Mouse (Mus musculus): ENCODE data around the gene Misp. TPM values are rescaled to one million over a fixed set of nuclear protein-coding genes. Genes with fewer than 3 reads are reported as not detected.

Misp gene
- polyA plus RNA-seq, 1 experiment from 2014 or later = 10.2 TPM

DNA sequence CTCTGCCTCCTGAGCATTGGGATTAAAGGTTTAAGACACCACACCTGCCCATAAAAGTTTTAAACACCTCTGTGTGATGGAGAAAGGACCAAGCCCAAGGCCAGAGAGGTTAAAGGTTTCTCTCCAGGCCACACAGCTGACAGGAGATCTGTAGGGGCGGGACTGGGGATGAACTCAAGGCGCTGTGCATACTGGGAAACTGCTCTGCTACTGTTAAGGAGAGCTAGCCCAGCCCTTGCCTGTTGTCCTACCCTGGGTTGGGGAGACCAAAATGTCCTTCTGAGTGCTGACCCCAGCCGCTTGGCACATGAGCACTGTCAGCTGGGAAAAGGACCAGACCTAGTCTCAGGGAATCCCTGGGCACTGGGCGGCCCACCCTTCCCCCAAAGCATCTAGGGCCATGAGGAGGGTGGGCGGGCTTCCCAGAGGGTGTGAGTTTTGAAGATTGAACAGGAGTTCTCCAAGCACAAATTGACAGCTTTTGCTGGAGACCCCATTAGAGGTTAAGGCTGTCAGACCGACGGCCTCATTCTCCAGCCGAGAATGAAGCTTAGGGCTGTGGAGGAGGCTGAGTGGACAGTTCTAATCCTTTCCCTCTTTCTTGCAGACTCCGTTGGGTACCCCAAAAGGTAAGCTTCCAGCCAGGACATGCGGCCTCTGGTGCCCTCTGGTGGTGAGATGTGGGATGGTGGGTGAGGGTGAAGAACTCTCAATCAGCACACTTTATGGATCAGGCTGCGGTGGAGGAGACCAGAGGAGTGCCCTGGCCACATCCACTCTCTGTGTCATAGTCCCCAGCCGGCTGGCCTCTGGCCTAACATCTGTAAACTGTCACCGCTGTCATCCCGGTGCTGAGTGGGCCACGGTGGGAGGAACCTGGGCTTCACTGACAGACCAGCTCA is 8.8 kb upstream of the Misp start:
- ATAC-seq (ENCODE audit: borderline replicate concordance, extremely low read depth, low FRiP score, low TSS enrichment) = peak; percentile 36; the same call in 1 of the 2 replicates
- Histone ChIP-seq H3K9ac (no peak overlapping the region), H3K27ac (no peak overlapping the region), H3K4me3 (no peak overlapping the region), H3K27me3 (no peaks in the 10 kb centered on the region), H3K4me2 (no peak overlapping the region), H3K36me3 (peaks cover 21% of the 10 kb centered on the region), H3K9me3 (no peaks in the 10 kb centered on the region), H3K4me1 (0 out of 2 replicates have a peak, but pooled peaks cover 4% of the 10 kb centered on the region)
- 30% methylated on average over 15 of the region's 15 CpGs for WGBS

DNA sequence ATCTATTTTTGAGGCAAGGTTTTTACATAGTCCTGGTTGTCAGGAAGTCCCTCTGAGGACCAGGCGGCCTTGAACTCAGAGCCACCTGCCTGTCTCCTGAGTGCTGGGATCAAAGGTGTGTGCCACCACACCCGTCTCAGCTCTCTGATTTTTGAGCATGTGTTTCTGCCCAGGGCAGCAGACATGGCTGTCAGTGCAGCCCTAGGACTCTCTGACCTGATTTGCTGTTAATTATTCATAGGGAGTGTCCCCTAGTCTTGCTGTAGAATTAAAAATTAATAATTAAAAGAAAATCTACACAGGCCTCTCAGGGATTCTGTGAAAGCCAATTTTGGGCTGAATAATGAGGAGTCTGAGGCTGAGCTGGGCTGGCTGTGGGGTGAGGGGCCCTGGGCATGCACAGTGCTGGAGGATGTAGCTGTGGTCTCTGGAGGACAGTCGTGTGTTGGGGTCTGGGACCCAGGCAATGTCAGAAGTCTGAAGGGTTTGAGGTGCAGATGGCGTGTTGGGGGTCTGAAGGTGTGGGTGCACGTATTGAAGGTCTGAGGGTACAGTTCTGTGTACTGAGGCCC is 6.4 kb upstream of the Misp start:
- ATAC-seq (ENCODE audit: borderline replicate concordance, extremely low read depth, low FRiP score, low TSS enrichment) = no peak
- Histone ChIP-seq H3K9me3 (no peaks in the 10 kb centered on the region), H3K27ac (no peak overlapping the region), H3K27me3 (no peaks in the 10 kb centered on the region), H3K4me2 (no peak overlapping the region), H3K9ac (no peak overlapping the region), H3K36me3 (peaks cover 24% of the 10 kb centered on the region), H3K4me1 (0 out of 2 replicates have a peak, but pooled peaks cover 3% of the 10 kb centered on the region), H3K4me3 (no peak overlapping the region)
- 79% methylated on average over 5 of the region's 5 CpGs for WGBS

GRCm38 (mm10) chr10:79815671-79816494 is 4.9 kb upstream of the Misp start:
- H3K27ac ChIP-seq = no peak overlapping the region
- H3K4me1 ChIP-seq = 0 out of 2 replicates have a peak, but pooled peaks cover 8% of the 10 kb centered on the region
- no peak overlapping the region for H3K9ac ChIP-seq
- H3K36me3 ChIP-seq = peaks cover 20% of the 10 kb centered on the region
- 81% methylated on average over 12 of the region's 12 CpGs for WGBS
- no peak overlapping the region for H3K4me2 ChIP-seq
- H3K9me3 ChIP-seq = no peaks in the 10 kb centered on the region
- no peak for ATAC-seq (ENCODE audit: borderline replicate concordance, extremely low read depth, low FRiP score, low TSS enrichment)
- H3K4me3 ChIP-seq = no peak overlapping the region
- H3K27me3 ChIP-seq = no peaks in the 10 kb centered on the region

GRCm38 (mm10) chr10:79817111-79817510 is 3.7 kb upstream of the Misp start:
- H3K27me3 ChIP-seq = no peaks in the 10 kb centered on the region
- no peak overlapping the region for H3K4me3 ChIP-seq
- H3K27ac ChIP-seq = no peak overlapping the region
- peaks cover 11% of the 10 kb centered on the region for H3K4me1 ChIP-seq
- H3K9me3 ChIP-seq = no peaks in the 10 kb centered on the region
- H3K36me3 ChIP-seq = peaks cover 15% of the 10 kb centered on the region
- no peak overlapping the region for H3K9ac ChIP-seq
- WGBS = 68% methylated on average over 2 of the region's 2 CpGs
- H3K4me2 ChIP-seq = no peak overlapping the region
- ATAC-seq (ENCODE audit: borderline replicate concordance, extremely low read depth, low FRiP score, low TSS enrichment) = no peak

GRCm38 (mm10) chr10:79818225-79818624 is 2.6 kb upstream of the Misp start:
- no peaks in the 10 kb centered on the region for H3K9me3 ChIP-seq
- H3K4me3 ChIP-seq = no peak overlapping the region
- H3K9ac ChIP-seq = no peak overlapping the region
- peaks cover 15% of the 10 kb centered on the region for H3K36me3 ChIP-seq
- 60% methylated on average over 4 of the region's 4 CpGs for WGBS
- H3K4me1 ChIP-seq = peaks cover 21% of the 10 kb centered on the region
- no peak for ATAC-seq (ENCODE audit: borderline replicate concordance, extremely low read depth, low FRiP score, low TSS enrichment)
- no peak overlapping the region for H3K4me2 ChIP-seq
- H3K27ac ChIP-seq = no peak overlapping the region
- H3K27me3 ChIP-seq = no peaks in the 10 kb centered on the region

DNA sequence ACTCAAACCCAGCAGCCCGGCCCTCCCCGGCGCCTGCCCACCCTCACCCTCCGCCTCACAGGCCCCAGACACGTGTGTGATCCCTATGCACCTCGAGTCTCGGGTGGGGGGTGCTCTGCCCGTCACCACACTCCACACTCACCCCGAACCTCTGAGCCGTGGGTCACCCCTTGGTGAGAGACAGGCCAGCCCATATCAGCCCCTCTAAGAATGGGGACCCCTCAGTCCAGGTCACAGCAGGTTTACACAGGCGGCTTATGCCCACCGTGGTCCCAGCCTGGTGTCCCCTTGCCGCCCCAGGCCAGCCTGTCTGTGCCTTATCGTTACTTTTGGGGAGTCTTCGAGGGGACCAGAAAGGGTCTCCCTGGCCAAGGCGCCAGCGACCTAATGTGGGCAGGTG is 1.2 kb upstream of the Misp start:
- Histone ChIP-seq H3K27ac (no peak overlapping the region), H3K4me3 (no peak overlapping the region), H3K36me3 (peaks cover 15% of the 10 kb centered on the region), H3K4me2 (no peak overlapping the region), H3K4me1 (peaks cover 21% of the 10 kb centered on the region), H3K9ac (no peak overlapping the region), H3K27me3 (no peaks in the 10 kb centered on the region), H3K9me3 (no peaks in the 10 kb centered on the region)
- ATAC-seq (ENCODE audit: borderline replicate concordance, extremely low read depth, low FRiP score, low TSS enrichment) = no peak
- 89% methylated on average over 17 of the region's 17 CpGs for WGBS

GRCm38 (mm10) chr10:79820277-79820676 is 512 bp upstream of the Misp start:
- ATAC-seq (ENCODE audit: borderline replicate concordance, extremely low read depth, low FRiP score, low TSS enrichment) = no peak

GRCm38 (mm10) chr10:79821731-79822130 is 942 bp downstream of the Misp start:
- no peak overlapping the region for H3K9ac ChIP-seq
- ATAC-seq (ENCODE audit: borderline replicate concordance, extremely low read depth, low FRiP score, low TSS enrichment) = no peak
- peaks cover 21% of the 10 kb centered on the region for H3K4me1 ChIP-seq
- WGBS = 80% methylated on average over 12 of the region's 12 CpGs
- H3K27me3 ChIP-seq = no peaks in the 10 kb centered on the region
- peak overlapping the region; percentile 44; the same call in 1 of the 2 replicates for H3K4me2 ChIP-seq
- peaks cover 9% of the 10 kb centered on the region; the same call in 1 of the 2 replicates for H3K36me3 ChIP-seq
- H3K9me3 ChIP-seq = no peaks in the 10 kb centered on the region
- H3K4me3 ChIP-seq = no peak overlapping the region
- H3K27ac ChIP-seq = peak overlapping the region; percentile 55; the same call in 1 of the 2 replicates

More at GRCm38 (mm10) chr10:79820277-79820676, 512 bp upstream of the Misp start:
- WGBS = 87% methylated on average over 8 of the region's 8 CpGs
- Histone ChIP-seq H3K4me3 (no peak overlapping the region), H3K27me3 (no peaks in the 10 kb centered on the region), H3K9me3 (no peaks in the 10 kb centered on the region), H3K4me1 (peaks cover 21% of the 10 kb centered on the region), H3K9ac (no peak overlapping the region), H3K27ac (peak overlapping the region; percentile 61; the same call in 1 of the 2 replicates), H3K4me2 (no peak overlapping the region), H3K36me3 (peaks cover 12% of the 10 kb centered on the region)

- Histone ChIP-seq H3K27ac (peak overlapping the region; percentile 55; the same call in 1 of the 2 replicates), H3K9ac (0 out of 2 replicates have a peak overlapping the region, but pooled peaks have one; percentile 4), H3K9me3 (no peaks in the 10 kb centered on the region), H3K4me3 (peak overlapping the region; percentile 12; the same call in 1 of the 2 replicates), H3K4me1 (peaks cover 21% of the 10 kb centered on the region), H3K4me2 (peak overlapping the region; percentile 44), H3K36me3 (peaks cover 9% of the 10 kb centered on the region; the same call in 1 of the 2 replicates), H3K27me3 (no peaks in the 10 kb centered on the region)
- 28% methylated on average over 17 of the region's 17 CpGs for WGBS
- peak; percentile 67 for ATAC-seq (ENCODE audit: borderline replicate concordance, extremely low read depth, low FRiP score, low TSS enrichment)
Measured at GRCm38 (mm10) chr10:79822372-79822771, 1.6 kb downstream of the Misp start.

DNA sequence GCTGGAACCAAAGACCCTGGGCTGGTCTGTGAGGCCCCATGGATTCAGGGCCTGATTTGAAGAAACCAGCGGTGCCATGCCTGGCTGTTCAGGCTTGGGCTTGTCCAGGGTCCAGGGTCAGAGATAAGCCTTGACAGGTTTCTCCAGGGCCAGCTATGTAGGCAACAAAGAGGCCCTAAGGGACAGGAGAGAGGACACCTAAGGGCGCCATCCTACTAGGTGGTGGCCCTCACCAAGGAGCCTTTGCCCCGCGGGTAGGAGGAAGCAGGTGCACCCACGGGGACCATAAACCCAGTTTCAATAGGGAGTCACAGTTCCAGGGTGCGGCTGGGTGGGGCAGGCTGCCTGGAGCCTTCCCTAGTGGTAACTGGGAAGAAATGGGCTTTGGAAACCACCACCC is 2.2 kb downstream of the Misp start:
- ATAC-seq (ENCODE audit: borderline replicate concordance, extremely low read depth, low FRiP score, low TSS enrichment) = no peak
- peaks cover 9% of the 10 kb centered on the region; the same call in 1 of the 2 replicates for H3K36me3 ChIP-seq
- peak overlapping the region; percentile 12; the same call in 1 of the 2 replicates for H3K4me3 ChIP-seq
- WGBS = 72% methylated on average over 6 of the region's 6 CpGs
- peak overlapping the region; percentile 55; the same call in 1 of the 2 replicates for H3K27ac ChIP-seq
- H3K9ac ChIP-seq = no peak overlapping the region
- peak overlapping the region; percentile 44 for H3K4me2 ChIP-seq
- H3K9me3 ChIP-seq = no peaks in the 10 kb centered on the region
- H3K27me3 ChIP-seq = no peaks in the 10 kb centered on the region
- H3K4me1 ChIP-seq = peaks cover 21% of the 10 kb centered on the region

DNA sequence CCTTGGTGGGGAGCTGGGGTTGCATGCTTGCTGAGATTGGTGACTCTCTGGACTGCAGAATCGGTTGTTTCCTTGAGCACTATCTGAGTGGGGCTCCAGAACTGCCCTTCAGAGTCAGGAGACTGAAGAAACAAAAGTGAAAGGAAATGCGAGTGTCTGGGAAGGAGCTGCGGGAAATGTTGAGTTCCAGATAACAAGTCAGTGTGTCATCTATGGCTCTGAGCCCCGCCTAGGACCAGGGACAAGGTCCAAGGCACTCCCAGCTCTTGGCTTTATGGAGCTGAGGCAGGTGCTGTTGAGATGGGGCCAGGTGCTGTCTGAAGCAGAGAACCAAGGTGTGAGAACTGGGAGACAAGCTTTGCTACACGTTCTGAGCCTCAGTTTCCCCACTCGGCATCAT is 3.6 kb downstream of the Misp start:
- Histone ChIP-seq H3K4me3 (no peak overlapping the region), H3K4me2 (no peak overlapping the region), H3K9ac (no peak overlapping the region), H3K9me3 (no peaks in the 10 kb centered on the region), H3K27ac (no peak overlapping the region; the same call in 1 of the 2 replicates), H3K4me1 (peaks cover 21% of the 10 kb centered on the region), H3K36me3 (peaks cover 2% of the 10 kb centered on the region; the same call in 1 of the 2 replicates), H3K27me3 (no peaks in the 10 kb centered on the region)
- no peak for ATAC-seq (ENCODE audit: borderline replicate concordance, extremely low read depth, low FRiP score, low TSS enrichment)
- 47% methylated on average over 6 of the region's 6 CpGs for WGBS

All from lung, embryonic 15.5 days (tissue).